Mouse (Mus musculus): Measurements from ENCODE around the gene Hspa1b. TPM values are rescaled to one million over a fixed set of nuclear protein-coding genes. Genes with fewer than 3 reads are reported as not detected.
"Not testable (repeated sequence)": the region's sequence is repeated elsewhere in the genome, so short reads cannot be mapped to it uniquely, and the experiment has no call there.

Gene Hspa1b
- polyA plus RNA-seq, 1 experiment = 20.9 TPM

DNA sequence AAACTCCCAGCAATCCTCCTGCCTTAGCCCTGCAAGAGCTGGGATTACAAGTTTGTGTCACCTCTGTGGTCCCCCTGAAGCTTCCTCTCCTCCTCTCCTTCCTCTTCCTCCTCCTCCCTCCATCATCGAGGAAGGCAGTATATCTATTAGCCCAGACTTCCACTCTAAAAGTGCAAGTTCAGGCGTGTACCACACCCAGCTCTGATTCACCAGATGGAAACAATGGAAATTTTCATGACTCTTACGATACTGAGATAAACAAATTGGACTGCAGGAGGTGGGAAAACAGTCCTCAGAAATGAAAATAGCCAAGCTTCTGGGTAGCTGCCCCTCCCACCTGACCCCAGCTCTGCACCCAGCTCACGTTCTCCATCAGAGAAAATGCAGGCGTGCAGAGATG, 6.6 kb upstream of the Hspa1b start:
- Histone ChIP-seq H3K4me3 (ENCODE audit: insufficient read depth, low read length) (no peak overlapping the region), H3K4me1 (ENCODE audit: control insufficient read depth, insufficient read depth, low read length) (peaks cover 12% of the 10 kb centered on the region), H3K27ac (ENCODE audit: insufficient read depth, low read length) (peak overlapping the region; percentile 34; the same call in 1 of the 2 replicates)
- TF ChIP-seq CTCF (IDR thresholded peaks at IDR 0.05; ENCODE audit: borderline replicate concordance, insufficient read depth, low read length) = no peak
- no peak for TF ChIP-seq POLR2A (IDR thresholded peaks at IDR 0.05; ENCODE audit: low read depth, low read length)

DNA sequence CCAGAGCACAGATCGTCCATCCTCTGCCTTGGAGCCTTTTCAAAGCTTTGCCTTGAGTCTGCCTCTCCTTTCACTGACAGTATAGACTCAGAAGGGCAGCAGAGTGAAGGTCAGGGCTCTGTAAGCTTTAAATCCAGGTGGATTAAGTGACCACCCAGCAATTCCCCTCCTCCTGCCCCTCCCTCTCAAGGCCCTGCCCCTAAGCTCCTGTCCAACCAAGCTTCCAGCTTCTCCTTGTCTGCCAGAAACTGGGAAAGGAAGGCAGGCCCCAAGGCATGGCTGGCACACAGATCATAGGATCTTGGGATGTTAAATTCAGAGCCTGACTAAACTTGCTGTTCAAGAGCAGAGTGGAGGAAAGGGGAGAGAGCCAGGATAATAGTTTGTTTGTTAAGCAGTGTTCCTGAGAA, 5.6 kb upstream of the Hspa1b start:
- TF ChIP-seq POLR2A (IDR thresholded peaks at IDR 0.05; ENCODE audit: low read depth, low read length) (peak; percentile 24; the same call in 1 of the 2 replicates), CTCF (IDR thresholded peaks at IDR 0.05; ENCODE audit: borderline replicate concordance, insufficient read depth, low read length) (no peak)
- H3K4me1 ChIP-seq (ENCODE audit: control insufficient read depth, insufficient read depth, low read length) = peaks cover 12% of the 10 kb centered on the region
- H3K4me3 ChIP-seq (ENCODE audit: insufficient read depth, low read length) = no peak overlapping the region
- peak overlapping the region; percentile 38; the same call in 1 of the 2 replicates for H3K27ac ChIP-seq (ENCODE audit: insufficient read depth, low read length)

DNA sequence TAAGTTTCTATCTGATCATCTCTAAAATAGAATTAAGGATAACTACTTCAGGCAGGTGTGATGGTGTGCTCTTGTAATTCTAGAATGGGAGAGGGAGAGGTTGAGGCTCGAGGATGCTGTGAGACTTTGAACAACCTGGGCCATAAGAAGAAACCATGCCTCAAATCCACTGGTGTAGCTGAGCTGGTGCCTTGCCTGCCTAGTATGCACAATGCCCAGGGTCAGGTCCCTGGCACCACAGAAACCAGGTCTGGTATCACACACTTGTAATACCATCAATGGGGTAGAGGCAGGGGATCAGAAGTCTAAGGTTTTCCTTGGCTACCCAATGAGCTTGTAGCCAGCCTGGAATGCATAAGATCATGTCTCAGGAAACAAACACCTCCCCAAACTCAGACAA, 3.8 kb upstream of the Hspa1b start:
- TF ChIP-seq CTCF (IDR thresholded peaks at IDR 0.05; ENCODE audit: borderline replicate concordance, insufficient read depth, low read length) (no peak), POLR2A (IDR thresholded peaks at IDR 0.05; ENCODE audit: low read depth, low read length) (no peak)
- no peak overlapping the region for H3K4me3 ChIP-seq (ENCODE audit: insufficient read depth, low read length)
- H3K27ac ChIP-seq (ENCODE audit: insufficient read depth, low read length) = peak overlapping the region; percentile 98
- H3K4me1 ChIP-seq (ENCODE audit: control insufficient read depth, insufficient read depth, low read length) = peaks cover 6% of the 10 kb centered on the region

DNA sequence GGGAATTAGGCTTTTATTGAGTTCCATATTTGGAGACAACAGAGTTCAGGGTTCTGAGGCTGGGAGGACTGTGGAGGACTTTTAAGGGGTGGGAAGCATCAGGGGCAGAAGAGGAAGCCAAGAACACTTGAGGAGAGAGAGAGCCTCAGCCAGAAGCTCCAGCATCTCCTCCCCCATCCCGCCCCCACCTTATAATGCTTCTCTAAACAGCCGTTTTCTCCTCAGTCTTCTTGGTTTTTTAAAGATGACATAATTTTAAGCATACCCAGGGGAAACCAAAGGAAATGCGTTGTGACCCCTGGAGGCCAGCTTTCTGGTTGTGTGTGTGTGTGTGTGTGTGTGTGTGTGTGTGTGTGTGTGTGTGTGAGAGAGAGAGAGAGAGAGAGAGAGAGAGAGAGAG, 3.1 kb upstream of the Hspa1b start:
- Histone ChIP-seq H3K27ac (ENCODE audit: insufficient read depth, low read length) (peak overlapping the region; percentile 98), H3K4me3 (ENCODE audit: insufficient read depth, low read length) (no peak overlapping the region), H3K4me1 (ENCODE audit: control insufficient read depth, insufficient read depth, low read length) (peaks cover 6% of the 10 kb centered on the region)
- TF ChIP-seq CTCF (IDR thresholded peaks at IDR 0.05; ENCODE audit: borderline replicate concordance, insufficient read depth, low read length) = no peak
- TF ChIP-seq POLR2A (IDR thresholded peaks at IDR 0.05; ENCODE audit: low read depth, low read length) = no peak

DNA sequence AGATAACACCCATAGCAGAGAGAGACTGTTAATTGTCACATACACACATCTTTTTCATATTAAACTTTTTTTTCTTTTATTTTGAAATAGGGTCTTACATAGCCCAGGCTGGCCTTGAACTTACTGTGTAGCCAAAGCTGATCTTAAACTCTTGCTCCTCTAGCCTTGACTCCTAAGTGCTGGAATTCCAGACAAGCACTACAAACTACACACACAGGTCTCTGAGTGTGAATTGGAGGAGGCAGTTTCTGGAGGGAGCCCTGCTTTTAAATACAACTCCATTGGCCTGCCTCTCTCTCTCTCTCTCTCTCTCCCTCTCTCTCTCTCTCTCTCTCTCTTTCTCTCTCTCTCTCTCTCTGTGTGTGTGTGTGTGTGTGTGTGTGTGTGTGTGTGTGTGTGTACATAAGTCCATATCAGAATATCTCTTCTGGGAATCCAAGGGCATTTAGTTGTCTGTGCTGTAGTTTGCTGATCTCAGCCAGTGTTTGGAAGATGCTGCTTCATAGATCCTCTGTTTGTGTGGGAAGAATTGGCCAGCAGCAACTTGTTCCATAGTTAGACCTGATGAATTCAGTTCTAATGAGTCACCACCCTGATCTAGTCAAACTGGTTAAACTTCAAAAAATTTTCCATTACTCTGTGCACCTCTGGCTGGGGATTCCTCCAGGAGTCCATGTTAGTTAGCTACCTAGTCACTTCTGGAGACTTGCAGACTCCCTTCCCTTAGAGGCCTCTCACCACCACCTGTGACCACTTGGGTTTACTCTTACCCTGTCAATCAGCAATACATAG, 1.9 kb upstream of the Hspa1b start:
- no peak for TF ChIP-seq CTCF (IDR thresholded peaks at IDR 0.05; ENCODE audit: borderline replicate concordance, insufficient read depth, low read length)
- TF ChIP-seq POLR2A (IDR thresholded peaks at IDR 0.05; ENCODE audit: low read depth, low read length) = no peak; the same call in 1 of the 2 replicates
- H3K4me3 ChIP-seq (ENCODE audit: insufficient read depth, low read length) = no peak overlapping the region
- H3K4me1 ChIP-seq (ENCODE audit: control insufficient read depth, insufficient read depth, low read length) = peaks cover 6% of the 10 kb centered on the region
- peak overlapping the region; percentile 98 for H3K27ac ChIP-seq (ENCODE audit: insufficient read depth, low read length)

DNA sequence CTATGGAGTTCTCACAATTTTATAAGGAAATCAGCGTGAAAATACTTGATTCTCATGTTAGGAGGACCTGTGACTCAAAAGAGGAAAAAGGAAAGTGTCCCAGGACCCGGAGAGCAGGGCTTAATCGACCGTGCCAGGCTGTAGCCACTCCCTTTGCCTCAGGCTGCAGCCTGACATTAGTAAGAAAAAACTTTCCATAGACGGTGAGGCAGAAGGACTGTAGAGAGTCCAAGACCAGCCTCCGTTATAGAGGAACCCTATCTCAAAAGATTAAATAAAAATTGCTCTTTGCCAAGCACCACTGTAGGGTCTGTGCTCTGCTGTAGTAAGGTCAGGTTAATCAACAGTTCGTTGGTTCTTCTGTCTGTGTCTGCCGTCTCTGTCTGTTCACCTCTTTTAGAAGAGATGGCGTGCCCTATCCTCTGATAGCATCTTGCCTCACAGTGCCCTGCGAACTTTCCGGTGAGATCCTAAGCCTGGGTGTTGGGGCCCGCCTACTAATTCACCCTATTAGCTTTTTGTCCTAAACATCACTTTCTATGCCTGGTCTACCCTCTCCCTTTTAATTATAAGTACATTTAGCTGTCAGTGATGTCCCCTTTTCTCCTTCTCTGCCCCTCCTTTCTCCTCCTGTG, 960 bp upstream of the Hspa1b start:
- peak overlapping the region; percentile 77 for H3K4me3 ChIP-seq (ENCODE audit: insufficient read depth, low read length)
- H3K27ac ChIP-seq (ENCODE audit: insufficient read depth, low read length) = peak overlapping the region; percentile 98
- TF ChIP-seq POLR2A (IDR thresholded peaks at IDR 0.05; ENCODE audit: low read depth, low read length) (peak; percentile 54), CTCF (IDR thresholded peaks at IDR 0.05; ENCODE audit: borderline replicate concordance, insufficient read depth, low read length) (no peak)
- H3K4me1 ChIP-seq (ENCODE audit: control insufficient read depth, insufficient read depth, low read length) = peaks cover 6% of the 10 kb centered on the region; the same call in 1 of the 2 replicates

DNA sequence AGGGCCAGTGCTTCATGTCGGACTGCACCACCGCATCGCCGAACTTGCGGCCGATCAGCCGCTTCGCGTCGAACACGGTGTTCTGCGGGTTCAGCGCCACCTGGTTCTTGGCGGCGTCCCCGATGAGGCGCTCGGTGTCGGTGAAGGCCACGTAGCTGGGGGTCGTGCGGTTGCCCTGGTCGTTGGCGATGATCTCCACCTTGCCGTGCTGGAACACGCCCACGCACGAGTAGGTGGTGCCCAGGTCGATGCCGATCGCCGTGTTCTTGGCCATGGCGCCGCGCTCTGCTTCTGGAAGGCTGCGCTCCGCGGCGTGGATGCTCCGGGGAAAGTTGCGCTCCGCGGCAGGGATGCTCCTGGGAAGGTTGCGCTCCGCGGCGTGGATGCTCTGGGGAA, 306 bp downstream of the Hspa1b start:
- peak overlapping the region; percentile 16; the same call in 1 of the 2 replicates for H3K4me3 ChIP-seq (ENCODE audit: insufficient read depth, low read length)
- H3K4me1 ChIP-seq (ENCODE audit: control insufficient read depth, insufficient read depth, low read length); H3K27ac ChIP-seq (ENCODE audit: insufficient read depth, low read length): not testable (repeated sequence)

DNA sequence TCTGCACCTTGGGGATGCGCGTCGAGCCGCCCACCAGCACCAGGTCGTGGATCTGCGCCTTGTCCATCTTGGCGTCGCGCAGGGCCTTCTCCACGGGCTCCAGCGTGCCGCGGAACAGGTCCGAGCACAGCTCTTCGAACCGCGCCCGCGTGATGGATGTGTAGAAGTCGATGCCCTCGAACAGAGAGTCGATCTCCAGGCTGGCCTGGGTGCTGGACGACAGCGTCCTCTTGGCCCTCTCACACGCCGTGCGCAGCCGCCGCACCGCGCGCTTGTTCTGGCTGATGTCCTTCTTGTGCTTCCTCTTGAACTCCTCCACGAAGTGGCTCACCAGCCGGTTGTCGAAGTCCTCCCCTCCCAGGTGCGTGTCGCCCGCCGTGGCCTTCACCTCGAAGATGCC, 1.1 kb downstream of the Hspa1b start:
- H3K27ac ChIP-seq (ENCODE audit: insufficient read depth, low read length); H3K4me1 ChIP-seq (ENCODE audit: control insufficient read depth, insufficient read depth, low read length); H3K4me3 ChIP-seq (ENCODE audit: insufficient read depth, low read length): not testable (repeated sequence)

DNA sequence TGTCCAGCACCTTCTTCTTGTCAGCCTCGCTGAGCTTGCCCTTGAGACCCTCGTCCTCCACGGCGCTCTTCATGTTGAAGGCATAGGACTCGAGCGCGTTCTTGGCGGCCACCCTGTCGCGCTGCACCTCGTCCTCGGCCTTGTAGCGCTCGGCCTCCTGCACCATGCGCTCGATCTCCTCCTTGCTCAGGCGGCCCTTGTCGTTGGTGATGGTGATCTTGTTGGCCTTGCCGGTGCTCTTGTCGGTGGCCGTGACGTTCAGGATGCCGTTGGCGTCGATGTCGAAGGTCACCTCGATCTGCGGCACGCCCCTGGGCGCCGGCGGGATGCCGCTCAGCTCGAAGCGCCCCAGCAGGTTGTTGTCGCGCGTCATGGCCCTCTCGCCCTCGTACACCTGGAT, 1.7 kb downstream of the Hspa1b start:
- not testable (repeated sequence) for H3K4me3 ChIP-seq (ENCODE audit: insufficient read depth, low read length); H3K27ac ChIP-seq (ENCODE audit: insufficient read depth, low read length); H3K4me1 ChIP-seq (ENCODE audit: control insufficient read depth, insufficient read depth, low read length)

DNA sequence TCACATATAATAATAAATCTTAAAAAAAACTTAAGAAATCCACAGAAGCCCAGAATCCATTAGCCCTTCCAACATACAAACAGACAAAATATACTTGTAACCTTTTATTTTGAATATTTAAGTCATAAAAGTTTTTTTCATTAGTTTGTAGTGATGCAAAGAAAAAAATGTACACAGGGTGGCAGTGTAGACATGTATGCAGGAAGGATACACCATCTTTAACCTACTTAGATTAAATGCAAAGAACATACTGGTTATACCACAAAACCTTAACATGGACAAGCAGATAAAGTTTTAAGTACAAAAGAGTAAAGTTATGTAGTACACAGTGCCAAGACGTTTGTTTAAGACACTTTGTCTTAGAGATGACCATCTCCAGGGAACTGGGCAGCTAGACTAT, 2.7 kb downstream of the Hspa1b start:
- peaks cover 2% of the 10 kb centered on the region; the same call in 1 of the 2 replicates for H3K4me1 ChIP-seq (ENCODE audit: control insufficient read depth, insufficient read depth, low read length)
- no peak for TF ChIP-seq POLR2A (IDR thresholded peaks at IDR 0.05; ENCODE audit: low read depth, low read length)
- no peak for TF ChIP-seq CTCF (IDR thresholded peaks at IDR 0.05; ENCODE audit: borderline replicate concordance, insufficient read depth, low read length)
- no peak overlapping the region for H3K27ac ChIP-seq (ENCODE audit: insufficient read depth, low read length)
- no peak overlapping the region for H3K4me3 ChIP-seq (ENCODE audit: insufficient read depth, low read length)

All from embryonic fibroblast, embryonic 13.5 days (primary cell).